Mouse (Mus musculus) MEL (cell line): ENCODE measurements at regions not wholly inside any gene's neighbourhood (a gene's known extent, or its start where the extent isn't known, plus 50 kb on each side); places are given as distances from the start of the nearest gene placed in this dataset.

ENCODE experiments used
- CTCF ChIP-seq, 3 experiments: IDR thresholded peaks in 2 of 3; conservative IDR thresholded peaks in 1 of 3; 2 replicates each; pipeline ENCODE4 v1.5.1; 2011 to 2012; ENCODE audit warnings: low read length in 3 of 3, low read depth in 2 of 3, mild to moderate bottlenecking in 2 of 3, improper control_type of control experiment in 1 of 3, inconsistent platforms in 1 of 3, mixed read lengths in 1 of 3, moderate library complexity in 1 of 3; ENCODE audit not compliant: control insufficient read depth in 1 of 3, insufficient read depth in 1 of 3, poor library complexity in 1 of 3, severe bottlenecking in 1 of 3
- EP300 ChIP-seq, 2 experiments: IDR thresholded peaks; 2 replicates each; pipeline ENCODE4 v1.6.1; 2011; ENCODE audit warnings: improper control_type of control experiment in 2 of 2, low read length in 2 of 2, low read depth in 1 of 2, mild to moderate bottlenecking in 1 of 2
- MAX ChIP-seq: IDR thresholded peaks from 2 replicates; pipeline ENCODE4 v1.6.1; 2011; ENCODE audit warnings: low read length, improper control_type of control experiment
- POLR2A ChIP-seq, 2 experiments: IDR thresholded peaks; 2 replicates each; pipeline ENCODE4 v1.6.1; 2011 to 2012; ENCODE audit warnings: low read length in 2 of 2, mild to moderate bottlenecking in 2 of 2, control low read depth in 1 of 2, improper control_type of control experiment in 1 of 2, low read depth in 1 of 2, moderate library complexity in 1 of 2; ENCODE audit not compliant: control insufficient read depth in 1 of 2, insufficient read depth in 1 of 2, poor library complexity in 1 of 2
- TBP ChIP-seq: IDR thresholded peaks from 2 replicates; pipeline ENCODE4 v1.8.0; 2011; ENCODE audit warnings: low read depth, low read length, improper control_type of control experiment
- ZMIZ1 ChIP-seq: IDR thresholded peaks from 2 replicates; pipeline ENCODE4 v1.6.1; 2012; ENCODE audit warnings: low read depth, mild to moderate bottlenecking, inconsistent platforms, low read length, improper control_type of control experiment, moderate library complexity

DNA sequence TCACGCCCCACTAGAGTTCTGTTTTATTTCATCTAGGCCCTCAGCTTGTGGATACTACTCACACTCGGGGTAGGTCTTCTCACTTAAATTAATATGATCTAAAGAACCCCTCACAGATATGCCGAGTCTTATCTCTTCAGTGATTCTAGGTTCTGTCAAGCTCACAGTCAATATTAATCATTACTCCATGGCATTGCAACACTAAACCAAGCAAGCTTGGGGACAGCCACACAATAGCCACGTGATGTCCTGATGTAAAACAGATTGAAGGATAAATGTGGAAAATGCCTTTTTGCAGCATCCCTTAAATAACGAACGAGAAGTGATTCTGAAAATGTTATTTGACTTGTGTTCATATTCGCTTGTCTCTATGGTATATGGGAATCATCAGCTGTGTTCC, 253.8 kb downstream of the Pcsk1 start:
- TF ChIP-seq MAX (no peak), POLR2A (IDR thresholded peaks at IDR 0.05; ENCODE audit: control insufficient read depth in 1 of 2, insufficient read depth in 1 of 2, low read depth in 1 of 2, low read length in 2 of 2, poor library complexity in 1 of 2) (no peak), CTCF (IDR thresholded peaks at IDR 0.05 in 2 of 3, conservative IDR thresholded peaks at IDR 0.05 in 1 of 3; ENCODE audit: control insufficient read depth in 1 of 3, insufficient read depth in 1 of 3, low read depth in 2 of 3, low read length in 3 of 3, poor library complexity in 1 of 3, severe bottlenecking in 1 of 3) (no peak), TBP (no peak), ZMIZ1 (no peak), EP300 (IDR thresholded peaks at IDR 0.05; ENCODE audit: low read depth in 1 of 2, low read length in 2 of 2) (no peak)
